In genomic region chr7:100160006-100160405, GRCm38 (mm10) we compare ENCODE assay signal across 8 mouse cellular contexts. TPM values are rescaled to one million over a fixed set of nuclear protein-coding genes. Genes with fewer than 3 reads are reported as not detected.
DNase-seq lines count a peak whose midpoint lies in the region; ATAC-seq and TF ChIP-seq lines count a peak whose summit lies in the region.

No protein-coding gene starts in this region.

- H3K36me3 ChIP-seq in spleen, adult 2 months (ENCODE audit: control insufficient read depth, insufficient read depth, low read length), result no peaks in the 10 kb centered on the region
- no peaks in the 10 kb centered on the region for H3K36me3 ChIP-seq in hindbrain, postnatal 0 days (ENCODE audit: insufficient read depth, low read length)

- DNase-seq in frontal cortex, postnatal 36 days (ENCODE audit: low spot score in 2 of 2), result no peak
- DNase-seq in spleen, adult 2 months (ENCODE audit: low read depth in 1 of 2, low spot score in 2 of 2), result no peak
- DNase-seq in spleen, adult 12 weeks (ENCODE audit: low spot score), result no peak
- DNase-seq in hindbrain, postnatal 0 days (ENCODE audit: low spot score), result peak; percentile 17
- peak; percentile 23 for DNase-seq in naive thymus-derived CD4-positive, alpha-beta T cell, adult 2 months (ENCODE audit: low read depth)
- DNase-seq in spleen, postnatal 10 days (ENCODE audit: low spot score in 2 of 2), result no peak
- no peak for DNase-seq in kidney, adult 9 months

- H3K4me1 ChIP-seq in spleen, adult 2 months (ENCODE audit: control insufficient read depth, insufficient read depth, insufficient read length), result peaks cover 4% of the 10 kb centered on the region
- peaks cover 3% of the 10 kb centered on the region; the same call in 1 of the 2 replicates for H3K4me1 ChIP-seq in hindbrain, postnatal 0 days (ENCODE audit: insufficient read depth, low read length)

- WGBS in spleen, adult 2 months, result 62% methylated on average over 7 of the region's 7 CpGs
- WGBS in hindbrain, postnatal 0 days, result 61% methylated on average over 7 of the region's 7 CpGs

- ATAC-seq in frontal cortex, adult (ENCODE audit: low TSS enrichment), result 0 out of 2 replicates have a peak, but pooled peaks have one; percentile 45
- peak; percentile 21; the same call in 1 of the 2 replicates for ATAC-seq in hindbrain, postnatal 0 days

- no peak for TF ChIP-seq POLR2A in spleen, adult 2 months (IDR thresholded peaks at IDR 0.05; ENCODE audit: low read depth, low read length)

- no peak overlapping the region for H3K27ac ChIP-seq in spleen, adult 2 months (ENCODE audit: insufficient read depth, low read length)
- peak overlapping the region; percentile 95; the same call in 1 of the 2 replicates for H3K27ac ChIP-seq in hindbrain, postnatal 0 days

- peak overlapping the region; percentile 81; the same call in 1 of the 2 replicates for H3K4me3 ChIP-seq in spleen, adult 2 months (ENCODE audit: extremely low read depth, insufficient read depth, insufficient read length)
- H3K4me3 ChIP-seq in hindbrain, postnatal 0 days (ENCODE audit: low read length), result peak overlapping the region; percentile 80

- peak overlapping the region; percentile 92 for H3K4me2 ChIP-seq in hindbrain, postnatal 0 days (ENCODE audit: low read depth, low read length)

- no peaks in the 10 kb centered on the region for H3K27me3 ChIP-seq in spleen, adult 2 months (ENCODE audit: control insufficient read depth, insufficient read depth, low read length)
- no peaks in the 10 kb centered on the region for H3K27me3 ChIP-seq in hindbrain, postnatal 0 days (ENCODE audit: insufficient read depth, low read length)

- no peaks in the 10 kb centered on the region for H3K9me3 ChIP-seq in hindbrain, postnatal 0 days (ENCODE audit: low read length)

- no peak for TF ChIP-seq CTCF in spleen, adult 2 months (IDR thresholded peaks at IDR 0.05; ENCODE audit: extremely low read depth, insufficient read depth, insufficient read length, insufficient replicate concordance)
- TF ChIP-seq CTCF in hindbrain, postnatal 0 days (IDR thresholded peaks at IDR 0.05; ENCODE audit: low read depth), result no peak

- H3K9ac ChIP-seq in hindbrain, postnatal 0 days (replicated peaks; ENCODE audit: low read length), result peak overlapping the region; percentile 84

RNA-seq across cellular contexts. Expression of gene Lipt2, which starts 0.9 kb away (rescaled TPM):
- 2.4 and 4.6 TPM in 2 replicates for polyA plus RNA-seq in spleen, adult 2 months (2012; rRNA removed)
- 13.8 and 20.1 TPM in 2 replicates for total RNA-seq in hindbrain, postnatal 0 days (2014; rRNA removed)
- 19.2 and 19.5 TPM in 2 replicates for polyA plus RNA-seq in hindbrain, postnatal 0 days (2015; fragmentation: Nextera tagmentation; extraction: Ambion mirVana)

RNA-seq across cellular contexts. Expression of gene Kcne3, which starts 16.3 kb away (rescaled TPM):
- polyA plus RNA-seq in spleen, adult 2 months (2012; rRNA removed), result 1.3 and 2.2 TPM in 2 replicates
- 0.47 TPM in 1 of 2 replicates, not detected in the other for total RNA-seq in hindbrain, postnatal 0 days (2014; rRNA removed)
- polyA plus RNA-seq in hindbrain, postnatal 0 days (2015; fragmentation: Nextera tagmentation; extraction: Ambion mirVana), result 0.25 and 0.33 TPM in 2 replicates

RNA-seq across cellular contexts. Expression of gene Pold3, which starts 38.6 kb away (rescaled TPM):
- polyA plus RNA-seq in spleen, adult 2 months (2012; rRNA removed), result 6.7 and 7.9 TPM in 2 replicates
- 20.4 and 29.4 TPM in 2 replicates for total RNA-seq in hindbrain, postnatal 0 days (2014; rRNA removed)
- polyA plus RNA-seq in hindbrain, postnatal 0 days (2015; fragmentation: Nextera tagmentation; extraction: Ambion mirVana), result 38.6 and 41.0 TPM in 2 replicates

Comparison
In these comparisons a context has a peak if more than half of its experiments do, and no peak if none do; other contexts are left out.
1. DNase-seq: peak in hindbrain, postnatal 0 days (single experiment) and naive thymus-derived CD4-positive, alpha-beta T cell, adult 2 months (single experiment); none in frontal cortex, postnatal 36 days (0 of 2), spleen, adult 2 months (0 of 2), spleen, adult 12 weeks (single experiment), spleen, postnatal 10 days (0 of 2) and kidney, adult 9 months (single experiment).